Mouse (Mus musculus) liver, embryonic 14.5 days (tissue): Measurements from ENCODE around the gene Olfr287.

ENCODE experiments used
- CTCF ChIP-seq: IDR thresholded peaks from 2 replicates; pipeline ENCODE4 v1.5.1; 2016; ENCODE audit warnings: antibody characterized with exemption, low read depth, control low read depth
- EP300 ChIP-seq: IDR thresholded peaks from 2 replicates; pipeline ENCODE4 v1.6.1; 2016; ENCODE audit warnings: antibody characterized with exemption, low read depth

- TF ChIP-seq CTCF (no peak), EP300 (no peak)
Observed at GRCm38 (mm10) chr15:98209676-98210075, 11.2 kb downstream of the Olfr287 start.
